Mouse (Mus musculus) adrenal gland, postnatal 0 days (tissue): ENCODE data around the gene Gm27235. TPM values are rescaled to one million over a fixed set of nuclear protein-coding genes. Genes with fewer than 3 reads are reported as not detected.

Experiments used
- polyA plus RNA-seq: library from polyadenylated mRNA; unstranded; fragments of >200 nt; fragmentation: Nextera tagmentation; extraction: Ambion mirVana; gene quantifications from 2 replicates; pipeline ENCODE4 v1.2.1, GENCODE M21; 2015

The Gm27235 gene
- polyA plus RNA-seq = not detected in 2 replicates

GRCm38 (mm10) chr9:35790001-35790400 is at the start of gene Gm27235, which contains the start of gene D730048I06Rik:
Gene Gm27235, minus strand, starts transcription at chr9:35790101.
Gene D730048I06Rik, minus strand, starts transcription at chr9:35790112.

GRCm38 (mm10) chr9:35778009-35778408 is 11.9 kb downstream of the Gm27235 start, which contains the start of gene Gm17727:
Gene Gm17727, minus strand, starts transcription at chr9:35778109.

GRCm38 (mm10) chr9:35740749-35741148 is 49.2 kb downstream of the Gm27235 start, which contains the start of gene Gm17677:
Gene Gm17677, plus strand, starts transcription at chr9:35741049.

Other genes starting within 250 kb of the Gm27235 start
- gene Ddx25, start 231.6 kb downstream of the Gm27235 start, polyA plus RNA-seq = 1.8 and 3.6 TPM in 2 replicates
- 10.7 and 11.9 TPM in 2 replicates for gene Pus3, start 231.5 kb downstream of the Gm27235 start, polyA plus RNA-seq
- 0.15 and 0.27 TPM in 2 replicates for gene Pate2, start 219.8 kb downstream of the Gm27235 start, polyA plus RNA-seq
- gene Hyls1, start 219.7 kb downstream of the Gm27235 start, polyA plus RNA-seq = 7.3 and 8.3 TPM in 2 replicates
- not detected in 2 replicates for gene Pate4, start 178.2 kb downstream of the Gm27235 start, polyA plus RNA-seq
- gene Pate3, start 141.9 kb downstream of the Gm27235 start, polyA plus RNA-seq = not detected in 2 replicates
- gene Pate1, start 102.7 kb downstream of the Gm27235 start, polyA plus RNA-seq = not detected in 2 replicates
- gene Gm17677, start 49.1 kb downstream of the Gm27235 start, polyA plus RNA-seq = not detected in 2 replicates
- gene Gm17727, start 12.0 kb downstream of the Gm27235 start, polyA plus RNA-seq = not detected in 2 replicates
- not detected in 2 replicates for gene D730048I06Rik, start within 50 bp of the Gm27235 start, polyA plus RNA-seq
- gene 9230110F15Rik, start 54.0 kb upstream of the Gm27235 start, polyA plus RNA-seq = not detected in 2 replicates
- not detected in 2 replicates for gene 9230113P08Rik, start 118.3 kb upstream of the Gm27235 start, polyA plus RNA-seq